In genomic region chr6:94841881-94842280, GRCm38 (mm10) we compare ENCODE assay signal across 19 mouse cellular contexts.
DNase-seq lines count a peak whose midpoint lies in the region; ATAC-seq and TF ChIP-seq lines count a peak whose summit lies in the region.
"Had no signal": no experiment of that assay in that cellular context is flagged by ENCODE, and none has a peak within 500 bp of the region (broad histone marks: within the 10 kb centered on the region; RNA-seq: fewer than 3 reads in every experiment).

No protein-coding gene starts in this region.

- in situ Hi-C loops in ES-E14 (cut with MboI; ENCODE audit: low sequenced_read_pairs in 2 of 2, unreplicated experiment in 2 of 2), result no loop called here

- H3K4me3 ChIP-seq in midbrain, embryonic 11.5 days (ENCODE audit: low read depth, low read length), result no peak overlapping the region
- no peak overlapping the region for H3K4me3 ChIP-seq in midbrain, embryonic 10.5 days
- no peak overlapping the region for H3K4me3 ChIP-seq in ES-E14 (ENCODE audit: insufficient read depth in 1 of 2, low read depth in 1 of 2, low read length in 2 of 2, poor library complexity in 1 of 2, severe bottlenecking in 1 of 2)
- H3K4me3 ChIP-seq: embryonic facial prominence, embryonic 10.5 days; embryonic facial prominence, embryonic 12.5 days; forebrain, embryonic 13.5 days; forebrain, embryonic 15.5 days had no signal

- no peaks in the 10 kb centered on the region for H3K9me3 ChIP-seq in midbrain, embryonic 11.5 days (ENCODE audit: control insufficient read depth, low read length)
- H3K9me3 ChIP-seq in midbrain, embryonic 10.5 days (replicated peaks), result no peaks in the 10 kb centered on the region
- no peaks in the 10 kb centered on the region for H3K9me3 ChIP-seq in ES-E14 (ENCODE audit: control insufficient read depth, insufficient read depth, low read depth, low read length)
- H3K9me3 ChIP-seq: embryonic facial prominence, embryonic 10.5 days; embryonic facial prominence, embryonic 12.5 days; forebrain, embryonic 13.5 days; forebrain, embryonic 15.5 days had no signal

- no peaks in the 10 kb centered on the region for H3K27me3 ChIP-seq in midbrain, embryonic 11.5 days (ENCODE audit: control insufficient read depth, insufficient read depth, low read length)
- H3K27me3 ChIP-seq in midbrain, embryonic 10.5 days (ENCODE audit: low read depth, poor library complexity, severe bottlenecking), result no peaks in the 10 kb centered on the region
- H3K27me3 ChIP-seq: embryonic facial prominence, embryonic 12.5 days; forebrain, embryonic 13.5 days; forebrain, embryonic 15.5 days had no signal

- no peaks in the 10 kb centered on the region for H3K36me3 ChIP-seq in midbrain, embryonic 11.5 days (ENCODE audit: control insufficient read depth, insufficient read depth, low read length)
- no peaks in the 10 kb centered on the region for H3K36me3 ChIP-seq in midbrain, embryonic 10.5 days
- H3K36me3 ChIP-seq in ES-E14 (ENCODE audit: control insufficient read depth, insufficient read depth, low read length, poor library complexity, severe bottlenecking), result no peaks in the 10 kb centered on the region
- H3K36me3 ChIP-seq: embryonic facial prominence, embryonic 10.5 days; embryonic facial prominence, embryonic 12.5 days; forebrain, embryonic 15.5 days had no signal

- DNase-seq in midbrain, embryonic 11.5 days (ENCODE audit: low spot score, missing footprints), result peak; percentile 51
- no peak for DNase-seq in midbrain, embryonic 10.5 days (ENCODE audit: low spot score)
- DNase-seq in ES-E14 (ENCODE audit: low read depth, low spot score), result peak; percentile 19
- no peak for DNase-seq in lung, adult 18-20 months
- DNase-seq in right cerebral cortex, postnatal 36 days (ENCODE audit: low spot score in 2 of 2), result no peak
- DNase-seq: adrenal gland, adult 8-10 months; adrenal gland, postnatal 14 days; adrenal gland, postnatal 36 days; cerebellum, adult 11-12 months; cerebellum, adult 2 months; cerebellum, adult 9-10 months; cerebellum, postnatal 10 days; cerebellum, postnatal 25 days; forebrain, postnatal 0 days had no signal

- 68% methylated on average over 5 of the region's 5 CpGs for WGBS in midbrain, embryonic 11.5 days
- 68% methylated on average over 5 of the region's 5 CpGs for WGBS in midbrain, embryonic 10.5 days

- no peak for ATAC-seq in midbrain, embryonic 11.5 days (ENCODE audit: low FRiP score)
- ATAC-seq: activated CD4-positive, CD25-positive, alpha-beta regulatory T cell, adult 4 months; forebrain, embryonic 13.5 days; forebrain, embryonic 15.5 days; forebrain, postnatal 0 days had no signal

- H3K27ac ChIP-seq in midbrain, embryonic 11.5 days (ENCODE audit: low read depth, low read length), result no peak overlapping the region
- no peak overlapping the region for H3K27ac ChIP-seq in midbrain, embryonic 10.5 days (replicated peaks)
- no peak overlapping the region for H3K27ac ChIP-seq in ES-E14 (ENCODE audit: insufficient read depth, low read depth, low read length, poor library complexity, severe bottlenecking)
- H3K27ac ChIP-seq: embryonic facial prominence, embryonic 10.5 days; embryonic facial prominence, embryonic 12.5 days; forebrain, embryonic 13.5 days; forebrain, embryonic 15.5 days had no signal

- no peaks in the 10 kb centered on the region for H3K4me1 ChIP-seq in midbrain, embryonic 11.5 days (ENCODE audit: control insufficient read depth, insufficient read depth, low read length)
- peaks cover 7% of the 10 kb centered on the region; the same call in 1 of the 2 replicates for H3K4me1 ChIP-seq in midbrain, embryonic 10.5 days
- no peaks in the 10 kb centered on the region; a peak in 1 of 4 replicates for H3K4me1 ChIP-seq in ES-E14 (ENCODE audit: control insufficient read depth in 2 of 2, insufficient read depth in 2 of 2, low read length in 2 of 2, poor library complexity in 1 of 2)
- H3K4me1 ChIP-seq: embryonic facial prominence, embryonic 10.5 days; embryonic facial prominence, embryonic 12.5 days; forebrain, embryonic 13.5 days; forebrain, embryonic 15.5 days had no signal

- no peak overlapping the region for H3K9ac ChIP-seq in midbrain, embryonic 11.5 days (ENCODE audit: low read length)
- H3K9ac ChIP-seq in ES-E14 (ENCODE audit: insufficient read depth, low read depth, low read length, poor library complexity, severe bottlenecking), result no peak overlapping the region
- H3K9ac ChIP-seq: embryonic facial prominence, embryonic 12.5 days; forebrain, embryonic 13.5 days; forebrain, embryonic 15.5 days; forebrain, postnatal 0 days had no signal

- H3K4me2 ChIP-seq in midbrain, embryonic 11.5 days, result no peak overlapping the region
- H3K4me2 ChIP-seq: embryonic facial prominence, embryonic 12.5 days; forebrain, embryonic 13.5 days; forebrain, embryonic 15.5 days had no signal

TF ChIP-seq in ES-E14, 5 proteins besides CTCF, POLR2A, EP300 and RAD21:
- TF ChIP-seq MAFK (IDR thresholded peaks at IDR 0.05; ENCODE audit: insufficient read depth, low read depth, low read length) (no peak), HCFC1 (IDR thresholded peaks at IDR 0.05; ENCODE audit: borderline replicate concordance, insufficient read depth, low read length) (no peak), ZNF384 (IDR thresholded peaks at IDR 0.05; ENCODE audit: low read depth, low read length) (no peak), ZC3H11A (IDR thresholded peaks at IDR 0.05; ENCODE audit: borderline replicate concordance, low read depth, low read length) (no peak), CHD2 (IDR thresholded peaks at IDR 0.05; ENCODE audit: low read depth, low read length) (no peak)

Comparison
In these comparisons a context has a peak if more than half of its experiments do, and no peak if none do; other contexts are left out.
1. DNase-seq: peak in midbrain, embryonic 11.5 days (single experiment) and ES-E14 (single experiment); none in midbrain, embryonic 10.5 days (single experiment), lung, adult 18-20 months (0 of 2) and right cerebral cortex, postnatal 36 days (0 of 2).